Mouse (Mus musculus) midbrain, postnatal 0 days (tissue): ENCODE measurements at regions not wholly inside any gene's neighbourhood (a gene's known extent, or its start where the extent isn't known, plus 50 kb on each side); places are given as distances from the start of the nearest gene placed in this dataset.

Experiments
- ATAC-seq: fragments of 200-750 bp; cut with Nextera tagmentation; 2 replicates; pipeline ENCODE4 v1.8.0; 2017; ENCODE audit warnings: moderate number of reproducible peaks, mild to moderate bottlenecking, moderate TSS enrichment, moderate library complexity; ENCODE audit not compliant: low FRiP score
- DNase-seq: peaks from one replicate; pipeline ENCODE4 v3.0.0-alpha.2; 2015; ENCODE audit warnings: low spot score
- H3K27ac ChIP-seq: fragments of 300-500 bp; sonication (generic); 2 replicates; pipeline ENCODE4 v1.5.1; 2014; ENCODE audit warnings: low read depth, mild to moderate bottlenecking, low read length, mixed read lengths
- H3K27me3 ChIP-seq: fragments of 300-500 bp; sonication (generic); 2 replicates; pipeline ENCODE4 v1.6.1; 2014; ENCODE audit warnings: low read length, control low read depth, mixed read lengths; ENCODE audit not compliant: insufficient read depth
- H3K36me3 ChIP-seq: fragments of 300-500 bp; sonication (generic); 2 replicates; pipeline ENCODE4 v1.6.1; 2014; ENCODE audit warnings: low read length, control low read depth, mixed read lengths; ENCODE audit not compliant: insufficient read depth
- H3K4me1 ChIP-seq: fragments of 300-500 bp; sonication (generic); 2 replicates; pipeline ENCODE4 v1.6.1; 2014; ENCODE audit warnings: mild to moderate bottlenecking, control low read depth, antibody characterized with exemption, low read length, mixed read lengths; ENCODE audit not compliant: insufficient read depth
- H3K4me2 ChIP-seq: fragments of 300-500 bp; sonication (generic); 2 replicates; pipeline ENCODE4 v1.6.1; 2014; ENCODE audit warnings: low read depth, mild to moderate bottlenecking, low read length, mixed read lengths; ENCODE audit not compliant: poor library complexity, severe bottlenecking
- H3K4me3 ChIP-seq: fragments of 300-500 bp; sonication (generic); 2 replicates; pipeline ENCODE4 v1.5.1; 2014; ENCODE audit warnings: low read depth, mild to moderate bottlenecking, low read length, moderate library complexity
- H3K9ac ChIP-seq: fragments of 300-500 bp; sonication (generic); replicated peaks from 2 replicates; pipeline ENCODE4 v1.6.1; 2014; ENCODE audit warnings: mild to moderate bottlenecking, low read length, moderate library complexity, mixed read lengths; ENCODE audit not compliant: poor library complexity, severe bottlenecking
- H3K9me3 ChIP-seq: fragments of 300-500 bp; sonication (generic); 2 replicates; pipeline ENCODE4 v1.6.1; 2016; ENCODE audit warnings: low read length, control low read depth
- CTCF ChIP-seq: IDR thresholded peaks from 2 replicates; pipeline ENCODE4 v1.5.1; 2016; ENCODE audit warnings: antibody characterized with exemption, mild to moderate bottlenecking
- WGBS: fragments of 180-500 bp; shearing (Covaris S2); extraction: QIAGEN DNeasy Blood & Tissue Kit; methylation state at CpG from one replicate; pipeline ENCODE4 v1.1.7; 2014; 5-methylcytosine and 5-hydroxymethylcytosine counted together

GRCm38 (mm10) chr15:51680494-51680893, 2204.2 kb upstream of the Gm7489 start:
- H3K36me3 ChIP-seq: no peaks in the 10 kb centered on the region
- H3K9ac ChIP-seq: no peak overlapping the region
- H3K4me1 ChIP-seq: peaks cover 3% of the 10 kb centered on the region; the same call in 1 of the 2 replicates
- DNase-seq (no peak), ATAC-seq (no peak)
- H3K4me2 ChIP-seq: no peak overlapping the region
- H3K9me3 ChIP-seq: no peaks in the 10 kb centered on the region
- H3K27ac ChIP-seq: no peak overlapping the region
- TF ChIP-seq CTCF: no peak
- H3K27me3 ChIP-seq: no peaks in the 10 kb centered on the region
- H3K4me3 ChIP-seq: no peak overlapping the region

- DNase-seq (no peak), ATAC-seq (no peak)
- H3K9ac ChIP-seq: no peak overlapping the region
- no peak overlapping the region for H3K4me3 ChIP-seq
- H3K36me3 ChIP-seq: no peaks in the 10 kb centered on the region
- no peaks in the 10 kb centered on the region for H3K9me3 ChIP-seq
- no peaks in the 10 kb centered on the region for H3K27me3 ChIP-seq
- peaks cover 3% of the 10 kb centered on the region; the same call in 1 of the 2 replicates for H3K4me1 ChIP-seq
- H3K27ac ChIP-seq: no peak overlapping the region
- no peak overlapping the region for H3K4me2 ChIP-seq
- 93% methylated on average over 6 of the region's 6 CpGs for WGBS
- no peak for TF ChIP-seq CTCF
Measured at GRCm38 (mm10) chr15:51681191-51681590, 2203.5 kb upstream of the Gm7489 start.

GRCm38 (mm10) chr15:51682331-51682730, 2202.4 kb upstream of the Gm7489 start:
- Histone ChIP-seq H3K27me3 (no peaks in the 10 kb centered on the region), H3K4me3 (no peak overlapping the region), H3K27ac (no peak overlapping the region), H3K4me1 (peaks cover 3% of the 10 kb centered on the region; the same call in 1 of the 2 replicates), H3K36me3 (no peaks in the 10 kb centered on the region), H3K9me3 (no peaks in the 10 kb centered on the region), H3K9ac (no peak overlapping the region), H3K4me2 (no peak overlapping the region)
- TF ChIP-seq CTCF: no peak
- ATAC-seq (no peak), DNase-seq (no peak)
- WGBS: 82% methylated on average over 5 of the region's 5 CpGs

- Histone ChIP-seq H3K9me3 (no peaks in the 10 kb centered on the region), H3K36me3 (no peaks in the 10 kb centered on the region), H3K9ac (no peak overlapping the region), H3K4me2 (no peak overlapping the region), H3K27ac (no peak overlapping the region), H3K4me3 (no peak overlapping the region), H3K27me3 (no peaks in the 10 kb centered on the region), H3K4me1 (peaks cover 3% of the 10 kb centered on the region; the same call in 1 of the 2 replicates)
- DNase-seq: no peak
- 75% methylated on average over 13 of the region's 13 CpGs for WGBS
- ATAC-seq: no peak
- no peak for TF ChIP-seq CTCF
Measured at GRCm38 (mm10) chr15:51687007-51687540, 2197.6 kb upstream of the Gm7489 start.

GRCm38 (mm10) chr15:51689498-51689897, 2195.2 kb upstream of the Gm7489 start:
- DNase-seq: no peak
- TF ChIP-seq CTCF: no peak
- Histone ChIP-seq H3K9me3 (no peaks in the 10 kb centered on the region), H3K4me2 (no peak overlapping the region), H3K27me3 (no peaks in the 10 kb centered on the region), H3K4me3 (no peak overlapping the region), H3K36me3 (no peaks in the 10 kb centered on the region), H3K27ac (no peak overlapping the region), H3K4me1 (peaks cover 3% of the 10 kb centered on the region; the same call in 1 of the 2 replicates), H3K9ac (no peak overlapping the region)
- 72% methylated on average over 1 of the region's 1 CpGs for WGBS
- no peak for ATAC-seq

GRCm38 (mm10) chr15:51692671-51693070, 2192.0 kb upstream of the Gm7489 start:
- H3K27ac ChIP-seq: no peak overlapping the region
- no peak for ATAC-seq
- H3K4me2 ChIP-seq: no peak overlapping the region
- H3K4me3 ChIP-seq: no peak overlapping the region
- no peaks in the 10 kb centered on the region for H3K36me3 ChIP-seq
- H3K9me3 ChIP-seq: no peaks in the 10 kb centered on the region
- 84% methylated on average over 4 of the region's 4 CpGs for WGBS
- H3K9ac ChIP-seq: no peak overlapping the region
- no peaks in the 10 kb centered on the region for H3K27me3 ChIP-seq
- no peak for TF ChIP-seq CTCF
- H3K4me1 ChIP-seq: no peaks in the 10 kb centered on the region
- no peak for DNase-seq
